Mouse (Mus musculus): Measurements from ENCODE around the gene Gm34653. TPM values are rescaled to one million over a fixed set of nuclear protein-coding genes. Genes with fewer than 3 reads are reported as not detected.

The Gm34653 gene
- polyA plus RNA-seq, 1 experiment = 4.6 TPM

GRCm38 (mm10) chr2:34884186-34884585, 51.4 kb downstream of the Gm34653 start:
- Histone ChIP-seq H3K9me3 (replicated peaks; ENCODE audit: control insufficient read depth, insufficient read depth, low read length, poor library complexity, severe bottlenecking) (no peaks in the 10 kb centered on the region), H3K4me1 (ENCODE audit: control insufficient read depth, insufficient read depth, low read length) (no peaks in the 10 kb centered on the region), H3K36me3 (ENCODE audit: control insufficient read depth, insufficient read depth, low read length, poor library complexity, severe bottlenecking) (no peaks in the 10 kb centered on the region), H3K9ac (ENCODE audit: low read depth, poor library complexity, severe bottlenecking) (no peak overlapping the region), H3K27ac (ENCODE audit: insufficient read depth, low read length) (no peak overlapping the region), H3K27me3 (ENCODE audit: control insufficient read depth, insufficient read depth, low read length, poor library complexity, severe bottlenecking) (no peaks in the 10 kb centered on the region), H3K4me3 (ENCODE audit: low read depth, low read length) (no peak overlapping the region)
- no peak for TF ChIP-seq POLR2A (IDR thresholded peaks at IDR 0.05; ENCODE audit: insufficient read depth, low read length)
- no peak for TF ChIP-seq EP300 (IDR thresholded peaks at IDR 0.05; ENCODE audit: insufficient read depth, low read depth, low read length)
- TF ChIP-seq CTCF (IDR thresholded peaks at IDR 0.05; ENCODE audit: low read depth, low read length) = no peak

Other genes starting within 250 kb of the Gm34653 start
- gene Gapvd1, start 77.8 kb upstream of the Gm34653 start, polyA plus RNA-seq (2011; ENCODE audit: insufficient read depth, insufficient read length, low read depth, missing spikeins) = 86.3 and 92.7 TPM in 2 replicates
- gene Hspa5, start 61.0 kb upstream of the Gm34653 start, polyA plus RNA-seq (2011; ENCODE audit: insufficient read depth, insufficient read length, low read depth, missing spikeins) = 504 and 519 TPM in 2 replicates
- gene Rabepk, start 33.1 kb upstream of the Gm34653 start, polyA plus RNA-seq (2011; ENCODE audit: insufficient read depth, insufficient read length, low read depth, missing spikeins) = 32.9 TPM in 2 replicates
- 74.5 and 82.0 TPM in 2 replicates for gene Fbxw2, start 6.7 kb upstream of the Gm34653 start, polyA plus RNA-seq (2011; ENCODE audit: insufficient read depth, insufficient read length, low read depth, missing spikeins)
- 1.9 and 7.4 TPM in 2 replicates for gene Cutal, start 41.4 kb downstream of the Gm34653 start, polyA plus RNA-seq (2011; ENCODE audit: insufficient read depth, insufficient read length, low read depth, missing spikeins)
- 63.9 and 77.6 TPM in 2 replicates for gene Psmd5, start 42.0 kb downstream of the Gm34653 start, polyA plus RNA-seq (2011; ENCODE audit: insufficient read depth, insufficient read length, low read depth, missing spikeins)
- gene Phf19, start 81.0 kb downstream of the Gm34653 start, polyA plus RNA-seq (2011; ENCODE audit: insufficient read depth, insufficient read length, low read depth, missing spikeins) = 10.3 and 11.8 TPM in 2 replicates
- 1.2 and 5.1 TPM in 2 replicates for gene Traf1, start 128.8 kb downstream of the Gm34653 start, polyA plus RNA-seq (2011; ENCODE audit: insufficient read depth, insufficient read length, low read depth, missing spikeins)
- not detected in 2 replicates for gene Hc, start 228.4 kb downstream of the Gm34653 start, polyA plus RNA-seq (2011; ENCODE audit: insufficient read depth, insufficient read length, low read depth, missing spikeins)

Measured in ES-Bruce4 (cell line).